In genomic region chr17:46662730-46663129, GRCm38 (mm10) we compare ENCODE assay signal across 13 mouse cellular contexts. TPM values are rescaled to one million over a fixed set of nuclear protein-coding genes. Genes with fewer than 3 reads are reported as not detected.
DNase-seq lines count a peak whose midpoint lies in the region; ATAC-seq and TF ChIP-seq lines count a peak whose summit lies in the region.
"Had no signal": no experiment of that assay in that cellular context is flagged by ENCODE, and none has a peak within 500 bp of the region (broad histone marks: within the 10 kb centered on the region; RNA-seq: fewer than 3 reads in every experiment).

No protein-coding gene starts in this region.

- H3K9me3 ChIP-seq in heart, postnatal 0 days (replicated peaks; ENCODE audit: control insufficient read depth, low read length), result no peaks in the 10 kb centered on the region
- H3K9me3 ChIP-seq in forebrain, embryonic 11.5 days (ENCODE audit: control insufficient read depth, low read length), result no peaks in the 10 kb centered on the region
- H3K9me3 ChIP-seq in midbrain, embryonic 16.5 days (replicated peaks; ENCODE audit: control insufficient read depth, low read length, poor library complexity, severe bottlenecking), result no peaks in the 10 kb centered on the region
- H3K9me3 ChIP-seq: intestine, embryonic 15.5 days; limb, embryonic 13.5 days had no signal

- no peak overlapping the region for H3K9ac ChIP-seq in heart, postnatal 0 days (replicated peaks; ENCODE audit: low read depth, low read length)
- H3K9ac ChIP-seq in forebrain, embryonic 11.5 days (ENCODE audit: low read length), result no peak overlapping the region
- H3K9ac ChIP-seq in midbrain, embryonic 16.5 days (ENCODE audit: low read depth, low read length), result no peak overlapping the region
- H3K9ac ChIP-seq: intestine, embryonic 15.5 days; limb, embryonic 13.5 days had no signal

- no peak overlapping the region for H3K4me3 ChIP-seq in heart, postnatal 0 days (ENCODE audit: low read depth, low read length)
- H3K4me3 ChIP-seq in forebrain, embryonic 11.5 days (ENCODE audit: low read depth, low read length), result no peak overlapping the region
- H3K4me3 ChIP-seq in midbrain, embryonic 16.5 days (ENCODE audit: low read depth, low read length), result no peak overlapping the region
- H3K4me3 ChIP-seq in lung, adult 2 months (replicated peaks; ENCODE audit: extremely low read depth, low read depth, low read length), result no peak overlapping the region
- H3K4me3 ChIP-seq: intestine, embryonic 15.5 days; limb, embryonic 13.5 days; myocyte had no signal

- no peaks in the 10 kb centered on the region for H3K27me3 ChIP-seq in heart, postnatal 0 days (ENCODE audit: control insufficient read depth, insufficient read depth, low read length)
- no peaks in the 10 kb centered on the region for H3K27me3 ChIP-seq in forebrain, embryonic 11.5 days (ENCODE audit: control insufficient read depth, insufficient read depth, low read length)
- H3K27me3 ChIP-seq in midbrain, embryonic 16.5 days (ENCODE audit: control insufficient read depth, insufficient read depth, low read depth, low read length), result no peaks in the 10 kb centered on the region
- H3K27me3 ChIP-seq: intestine, embryonic 15.5 days; limb, embryonic 13.5 days had no signal

- H3K36me3 ChIP-seq in heart, postnatal 0 days (replicated peaks; ENCODE audit: control insufficient read depth, insufficient read depth, low read length), result peaks cover 89% of the 10 kb centered on the region
- peaks cover 25% of the 10 kb centered on the region for H3K36me3 ChIP-seq in forebrain, embryonic 11.5 days (ENCODE audit: control insufficient read depth, insufficient read depth, low read length)
- H3K36me3 ChIP-seq in midbrain, embryonic 16.5 days (ENCODE audit: control insufficient read depth, insufficient read depth, low read length), result peaks cover 63% of the 10 kb centered on the region

- no peak for TF ChIP-seq EP300 in heart, postnatal 0 days (IDR thresholded peaks at IDR 0.05; ENCODE audit: low read depth)

- TF ChIP-seq CTCF in heart, postnatal 0 days (IDR thresholded peaks at IDR 0.05; ENCODE audit: low read depth), result no peak
- no peak for TF ChIP-seq CTCF in lung, adult 2 months (IDR thresholded peaks at IDR 0.05; ENCODE audit: insufficient read depth, low read length)

- ATAC-seq in heart, postnatal 0 days (ENCODE audit: insufficient read depth, low read depth), result peak; percentile 29; the same call in 1 of the 2 replicates
- no peak for ATAC-seq in forebrain, embryonic 11.5 days (replicated peaks; ENCODE audit: low FRiP score)
- ATAC-seq in midbrain, embryonic 16.5 days, result no peak
- ATAC-seq: intestine, embryonic 15.5 days had no signal

- H3K4me2 ChIP-seq in heart, postnatal 0 days (ENCODE audit: low read depth, low read length), result no peak overlapping the region
- H3K4me2 ChIP-seq in forebrain, embryonic 11.5 days (ENCODE audit: low read depth, low read length, severe bottlenecking), result no peak overlapping the region
- H3K4me2 ChIP-seq in midbrain, embryonic 16.5 days (ENCODE audit: low read length), result no peak overlapping the region
- H3K4me2 ChIP-seq: intestine, embryonic 15.5 days; limb, embryonic 13.5 days had no signal

- peak; percentile 21 for DNase-seq in kidney, adult 18-20 months
- DNase-seq in kidney, adult 8-10 months, result no peak
- DNase-seq in cerebellum, adult 8-10 months, result peak; percentile 69
- no peak for DNase-seq in heart, postnatal 0 days (ENCODE audit: low spot score)
- DNase-seq in forebrain, embryonic 11.5 days (ENCODE audit: low spot score), result no peak
- DNase-seq in lung, adult 2 months, result no peak
- DNase-seq: adrenal gland, adult 8-10 months; lung, adult 18-20 months; thymus, postnatal 36 days had no signal

- no peaks in the 10 kb centered on the region for H3K4me1 ChIP-seq in heart, postnatal 0 days (ENCODE audit: control insufficient read depth, insufficient read depth)
- H3K4me1 ChIP-seq in forebrain, embryonic 11.5 days (replicated peaks; ENCODE audit: control insufficient read depth, insufficient read depth, low read length), result no peaks in the 10 kb centered on the region
- H3K4me1 ChIP-seq in midbrain, embryonic 16.5 days (ENCODE audit: control insufficient read depth, insufficient read depth, low read length), result no peaks in the 10 kb centered on the region
- no peaks in the 10 kb centered on the region for H3K4me1 ChIP-seq in lung, adult 2 months (ENCODE audit: control insufficient read depth, insufficient read depth, low read length)
- H3K4me1 ChIP-seq: intestine, embryonic 15.5 days; limb, embryonic 13.5 days had no signal

- H3K27ac ChIP-seq in heart, postnatal 0 days (ENCODE audit: low read depth), result 0 out of 2 replicates have a peak overlapping the region, but pooled peaks have one; percentile 11
- H3K27ac ChIP-seq in forebrain, embryonic 11.5 days (ENCODE audit: low read depth, low read length), result no peak overlapping the region
- no peak overlapping the region for H3K27ac ChIP-seq in midbrain, embryonic 16.5 days (ENCODE audit: low read length)
- H3K27ac ChIP-seq: intestine, embryonic 15.5 days; limb, embryonic 13.5 days had no signal

- WGBS in heart, postnatal 0 days, result 76% methylated on average over 5 of the region's 5 CpGs
- WGBS in forebrain, embryonic 11.5 days, result 97% methylated on average over 5 of the region's 5 CpGs
- WGBS in midbrain, embryonic 16.5 days, result 95% methylated on average over 5 of the region's 5 CpGs
- 83% methylated on average over 5 of the region's 5 CpGs for WGBS in lung, adult 2 months

- no peak for TF ChIP-seq POLR2A in lung, adult 2 months (IDR thresholded peaks at IDR 0.05; ENCODE audit: borderline replicate concordance, extremely low read depth, low read depth, low read length)

RNA-seq across cellular contexts. Expression of gene Rrp36, which starts 11.4 kb away (rescaled TPM):
- 15.5 and 18.8 TPM in 2 replicates for total RNA-seq in heart, postnatal 0 days (2014; rRNA removed; ENCODE audit: low replicate concordance)
- 26.6 and 29.7 TPM in 2 replicates for polyA plus RNA-seq in heart, postnatal 0 days (2015; fragmentation: Nextera tagmentation; extraction: Ambion mirVana)
- polyA plus RNA-seq in forebrain, embryonic 11.5 days (2014; fragmentation: Nextera tagmentation; extraction: Ambion mirVana), result 61.0 and 64.1 TPM in 2 replicates
- polyA plus RNA-seq in midbrain, embryonic 16.5 days (2015; fragmentation: Nextera tagmentation; extraction: Ambion mirVana), result 51.8 and 52.4 TPM in 2 replicates
- polyA plus RNA-seq in lung, adult 2 months (2012; rRNA removed), result 27.3 and 30.8 TPM in 2 replicates

RNA-seq across cellular contexts. Expression of gene Cul7, which starts 12.6 kb away (rescaled TPM):
- total RNA-seq in heart, postnatal 0 days (2014; rRNA removed; ENCODE audit: low replicate concordance), result 92.7 and 95.5 TPM in 2 replicates
- polyA plus RNA-seq in heart, postnatal 0 days (2015; fragmentation: Nextera tagmentation; extraction: Ambion mirVana), result 18.6 and 20.6 TPM in 2 replicates
- polyA plus RNA-seq in forebrain, embryonic 11.5 days (2014; fragmentation: Nextera tagmentation; extraction: Ambion mirVana), result 34.4 and 34.9 TPM in 2 replicates
- polyA plus RNA-seq in midbrain, embryonic 16.5 days (2015; fragmentation: Nextera tagmentation; extraction: Ambion mirVana), result 41.9 and 47.6 TPM in 2 replicates
- polyA plus RNA-seq in lung, adult 2 months (2012; rRNA removed), result 40.1 and 45.7 TPM in 2 replicates

RNA-seq across cellular contexts. Expression of gene Mea1, which starts 15.9 kb away (rescaled TPM):
- 40.2 and 44.0 TPM in 2 replicates for total RNA-seq in heart, postnatal 0 days (2014; rRNA removed; ENCODE audit: low replicate concordance)
- polyA plus RNA-seq in heart, postnatal 0 days (2015; fragmentation: Nextera tagmentation; extraction: Ambion mirVana), result 101 and 114 TPM in 2 replicates
- polyA plus RNA-seq in forebrain, embryonic 11.5 days (2014; fragmentation: Nextera tagmentation; extraction: Ambion mirVana), result 167 and 187 TPM in 2 replicates
- 285 and 318 TPM in 2 replicates for polyA plus RNA-seq in midbrain, embryonic 16.5 days (2015; fragmentation: Nextera tagmentation; extraction: Ambion mirVana)
- 48.2 and 55.7 TPM in 2 replicates for polyA plus RNA-seq in lung, adult 2 months (2012; rRNA removed)

RNA-seq across cellular contexts. Expression of gene Mrpl2, which starts 16.7 kb away (rescaled TPM):
- 96.7 and 116 TPM in 2 replicates for total RNA-seq in heart, postnatal 0 days (2014; rRNA removed; ENCODE audit: low replicate concordance)
- 152 and 158 TPM in 2 replicates for polyA plus RNA-seq in heart, postnatal 0 days (2015; fragmentation: Nextera tagmentation; extraction: Ambion mirVana)
- 111 and 117 TPM in 2 replicates for polyA plus RNA-seq in forebrain, embryonic 11.5 days (2014; fragmentation: Nextera tagmentation; extraction: Ambion mirVana)
- polyA plus RNA-seq in midbrain, embryonic 16.5 days (2015; fragmentation: Nextera tagmentation; extraction: Ambion mirVana), result 58.9 and 60.8 TPM in 2 replicates
- 52.1 and 61.5 TPM in 2 replicates for polyA plus RNA-seq in lung, adult 2 months (2012; rRNA removed)

RNA-seq across cellular contexts. Expression of gene Klc4, which starts 16.9 kb away (rescaled TPM):
- total RNA-seq in heart, postnatal 0 days (2014; rRNA removed; ENCODE audit: low replicate concordance), result 26.2 and 29.0 TPM in 2 replicates
- polyA plus RNA-seq in heart, postnatal 0 days (2015; fragmentation: Nextera tagmentation; extraction: Ambion mirVana), result 25.1 and 28.8 TPM in 2 replicates
- 34.9 and 35.8 TPM in 2 replicates for polyA plus RNA-seq in forebrain, embryonic 11.5 days (2014; fragmentation: Nextera tagmentation; extraction: Ambion mirVana)
- 32.4 and 39.7 TPM in 2 replicates for polyA plus RNA-seq in midbrain, embryonic 16.5 days (2015; fragmentation: Nextera tagmentation; extraction: Ambion mirVana)
- 22.6 and 24.1 TPM in 2 replicates for polyA plus RNA-seq in lung, adult 2 months (2012; rRNA removed)

Comparison
In these comparisons a context has a peak if more than half of its experiments do, and no peak if none do; other contexts are left out.
1. DNase-seq: peak in kidney, adult 18-20 months (single experiment) and cerebellum, adult 8-10 months (single experiment); none in kidney, adult 8-10 months (0 of 2), heart, postnatal 0 days (single experiment), forebrain, embryonic 11.5 days (single experiment) and lung, adult 2 months (single experiment).